Mouse (Mus musculus): ENCODE measurements around the gene Skap1. TPM values are rescaled to one million over a fixed set of nuclear protein-coding genes. Genes with fewer than 3 reads are reported as not detected.

Skap1 gene
- polyA plus RNA-seq, 1 experiment from 2014 or later: 0.23 TPM

DNA sequence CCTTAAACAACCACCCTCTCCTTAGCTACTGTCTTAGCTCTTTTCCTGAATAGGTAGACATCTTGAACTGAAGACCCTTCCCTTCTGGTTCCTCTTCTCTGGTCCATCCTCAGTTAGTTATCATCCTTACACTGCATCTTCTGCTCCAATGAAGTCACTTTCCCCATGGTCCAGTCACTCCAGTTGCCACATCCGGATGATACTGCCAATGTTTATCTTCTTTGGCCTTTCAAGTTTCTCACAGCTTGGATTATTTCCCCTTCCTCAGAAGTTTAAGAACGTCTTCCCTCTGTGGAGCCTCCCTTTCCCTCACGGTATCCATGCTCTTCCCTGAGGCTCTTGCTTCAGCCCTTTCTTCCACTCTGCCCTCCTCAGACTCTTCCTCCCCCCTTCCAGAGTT lies 38.6 kb downstream of the Skap1 start:
- WGBS: 54% methylated on average over 3 of the region's 3 CpGs
- Histone ChIP-seq H3K9me3 (ENCODE audit: control insufficient read depth, low read length) (no peaks in the 10 kb centered on the region), H3K4me2 (ENCODE audit: low read length) (no peak overlapping the region), H3K4me1 (ENCODE audit: control insufficient read depth in 2 of 2, insufficient read depth in 2 of 2, low read length in 2 of 2) (0 out of 4 replicates have a peak, but pooled peaks cover 2% of the 10 kb centered on the region in 2 experiments), H3K4me3 (ENCODE audit: control insufficient read depth in 1 of 2, insufficient read depth in 1 of 2, low read depth in 1 of 2, low read length in 2 of 2) (no peak overlapping the region), H3K36me3 (ENCODE audit: control insufficient read depth, insufficient read depth, low read length) (no peaks in the 10 kb centered on the region), H3K27ac (replicated peaks in 1 of 2; ENCODE audit: control insufficient read depth in 1 of 2, insufficient read depth in 1 of 2, low read depth in 2 of 2, low read length in 2 of 2) (no peak overlapping the region), H3K9ac (ENCODE audit: low read length) (no peak overlapping the region), H3K27me3 (ENCODE audit: control insufficient read depth, insufficient read depth, low read length) (peaks cover 12% of the 10 kb centered on the region; the same call in 1 of the 2 replicates)
- ATAC-seq (ENCODE audit: insufficient number of reproducible peaks, insufficient read depth, low FRiP score, low read depth): no peak

DNA sequence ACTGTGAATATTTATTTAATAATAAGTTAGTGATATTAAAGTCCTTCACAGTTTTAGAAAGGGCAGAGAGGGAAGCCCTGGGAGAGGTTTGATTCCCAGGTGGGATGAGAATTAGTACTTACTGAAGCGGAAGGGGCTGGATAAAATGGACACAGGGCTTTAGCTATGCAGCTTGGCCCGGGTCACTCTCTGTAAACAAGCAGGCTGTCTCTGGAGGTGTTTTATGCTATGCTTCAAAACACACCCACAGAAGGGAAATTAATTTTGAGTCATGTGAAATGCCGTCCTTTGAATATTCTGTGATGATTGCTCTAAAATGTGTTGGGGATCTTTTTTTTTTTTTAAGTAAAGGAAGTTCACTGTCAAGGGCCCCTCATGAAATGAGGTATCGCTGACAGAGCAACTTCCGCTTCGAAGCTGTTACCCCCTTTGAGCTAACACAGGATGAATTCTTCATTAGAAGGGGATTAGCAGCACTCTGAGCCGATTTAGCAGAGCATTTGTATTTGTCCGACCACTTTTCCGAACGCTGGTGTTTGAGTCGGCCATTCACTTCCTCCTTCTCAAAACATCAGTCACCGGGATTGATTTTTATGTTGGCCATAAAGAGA lies 40.2 kb downstream of the Skap1 start:
- Histone ChIP-seq H3K27me3 (ENCODE audit: control insufficient read depth, insufficient read depth, low read length) (peaks cover 12% of the 10 kb centered on the region; the same call in 1 of the 2 replicates), H3K27ac (replicated peaks in 1 of 2; ENCODE audit: control insufficient read depth in 1 of 2, insufficient read depth in 1 of 2, low read depth in 2 of 2, low read length in 2 of 2) (no peak overlapping the region), H3K9ac (ENCODE audit: low read length) (no peak overlapping the region), H3K36me3 (ENCODE audit: control insufficient read depth, insufficient read depth, low read length) (no peaks in the 10 kb centered on the region), H3K4me1 (ENCODE audit: control insufficient read depth in 2 of 2, insufficient read depth in 2 of 2, low read length in 2 of 2) (no peaks in the 10 kb centered on the region), H3K4me3 (ENCODE audit: control insufficient read depth in 1 of 2, insufficient read depth in 1 of 2, low read depth in 1 of 2, low read length in 2 of 2) (no peak overlapping the region), H3K9me3 (ENCODE audit: control insufficient read depth, low read length) (no peaks in the 10 kb centered on the region), H3K4me2 (ENCODE audit: low read length) (no peak overlapping the region)
- WGBS: 69% methylated on average over 12 of the region's 12 CpGs
- no peak for ATAC-seq (ENCODE audit: insufficient number of reproducible peaks, insufficient read depth, low FRiP score, low read depth)

DNA sequence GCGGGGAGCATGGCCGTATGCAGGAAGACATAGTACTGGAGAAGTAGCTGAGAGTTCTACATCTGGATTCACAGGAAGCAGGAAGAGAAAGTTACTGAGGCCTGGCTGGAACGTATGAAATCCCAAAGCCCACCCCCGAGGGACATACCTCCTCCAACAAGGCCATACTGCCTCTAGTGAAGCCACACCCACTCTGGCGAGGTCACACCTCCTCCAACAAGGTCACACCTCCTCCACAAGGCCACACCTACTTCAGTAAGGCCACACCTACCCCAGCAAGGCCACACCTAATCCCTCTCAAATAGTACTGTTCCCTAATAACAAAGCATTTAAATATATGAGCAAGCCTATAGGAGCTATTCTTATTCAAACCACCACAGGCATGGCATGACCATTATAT lies 41.4 kb downstream of the Skap1 start:
- Histone ChIP-seq H3K4me1 (ENCODE audit: control insufficient read depth in 2 of 2, insufficient read depth in 2 of 2, low read length in 2 of 2) (no peaks in the 10 kb centered on the region), H3K36me3 (ENCODE audit: control insufficient read depth, insufficient read depth, low read length) (no peaks in the 10 kb centered on the region), H3K27me3 (ENCODE audit: control insufficient read depth, insufficient read depth, low read length) (peaks cover 12% of the 10 kb centered on the region), H3K9me3 (ENCODE audit: control insufficient read depth, low read length) (no peaks in the 10 kb centered on the region), H3K4me2 (ENCODE audit: low read length) (no peak overlapping the region), H3K27ac (replicated peaks in 1 of 2; ENCODE audit: control insufficient read depth in 1 of 2, insufficient read depth in 1 of 2, low read depth in 2 of 2, low read length in 2 of 2) (no peak overlapping the region), H3K9ac (ENCODE audit: low read length) (no peak overlapping the region), H3K4me3 (ENCODE audit: control insufficient read depth in 1 of 2, insufficient read depth in 1 of 2, low read depth in 1 of 2, low read length in 2 of 2) (no peak overlapping the region)
- WGBS: 68% methylated on average over 5 of the region's 5 CpGs
- no peak for ATAC-seq (ENCODE audit: insufficient number of reproducible peaks, insufficient read depth, low FRiP score, low read depth)

DNA sequence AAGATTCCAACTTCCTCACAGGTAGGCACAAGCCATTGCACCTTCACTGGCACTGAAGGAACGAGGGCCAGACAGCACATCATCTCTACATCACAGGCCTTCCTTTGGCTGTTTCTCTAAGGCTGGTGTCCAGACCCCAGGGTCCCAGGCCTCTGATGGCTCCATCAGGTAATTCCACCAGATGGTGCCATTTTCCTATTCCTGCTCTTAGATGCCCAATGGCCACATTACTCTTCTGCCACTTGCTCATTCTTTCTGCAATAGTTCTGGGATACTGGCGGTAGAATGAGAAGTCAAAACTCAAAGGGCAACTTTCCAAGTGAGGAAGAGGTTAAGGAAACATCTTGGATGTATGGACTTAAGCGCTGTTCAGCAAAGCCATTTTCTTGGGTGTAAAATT lies 50.8 kb downstream of the Skap1 start:
- no peak overlapping the region for H3K27ac ChIP-seq (replicated peaks in 1 of 2; ENCODE audit: control insufficient read depth in 1 of 2, insufficient read depth in 1 of 2, low read depth in 2 of 2, low read length in 2 of 2)
- 85% methylated on average over 3 of the region's 3 CpGs for WGBS
- no peak overlapping the region for H3K9ac ChIP-seq (ENCODE audit: low read length)
- no peak overlapping the region for H3K4me2 ChIP-seq (ENCODE audit: low read length)
- no peak for ATAC-seq (ENCODE audit: insufficient number of reproducible peaks, insufficient read depth, low FRiP score, low read depth)
- H3K27me3 ChIP-seq (ENCODE audit: control insufficient read depth, insufficient read depth, low read length): peaks cover 9% of the 10 kb centered on the region; the same call in 1 of the 2 replicates
- H3K9me3 ChIP-seq (ENCODE audit: control insufficient read depth, low read length): no peaks in the 10 kb centered on the region
- H3K4me3 ChIP-seq (ENCODE audit: control insufficient read depth in 1 of 2, insufficient read depth in 1 of 2, low read depth in 1 of 2, low read length in 2 of 2): no peak overlapping the region
- H3K4me1 ChIP-seq (ENCODE audit: control insufficient read depth in 2 of 2, insufficient read depth in 2 of 2, low read length in 2 of 2): no peaks in the 10 kb centered on the region
- H3K36me3 ChIP-seq (ENCODE audit: control insufficient read depth, insufficient read depth, low read length): no peaks in the 10 kb centered on the region

DNA sequence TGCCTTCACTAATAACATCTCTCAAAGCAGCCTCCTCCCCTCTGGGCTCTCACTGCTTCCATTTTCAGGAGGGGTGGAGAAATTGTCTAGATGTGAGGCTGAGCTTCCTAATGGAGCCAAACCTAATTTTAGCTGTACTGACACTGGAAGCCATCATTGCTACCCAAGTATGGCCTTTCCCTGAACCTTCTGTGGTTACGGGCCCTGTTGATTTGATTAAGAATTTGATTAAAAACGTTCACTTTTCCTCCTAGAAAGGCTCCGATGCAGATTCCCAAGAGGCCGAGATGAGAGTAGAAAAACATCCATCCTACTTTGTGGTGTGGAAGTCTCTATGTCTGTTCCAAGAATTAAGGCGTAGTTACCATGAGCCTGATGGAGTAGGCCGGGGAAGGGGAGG lies 60.1 kb downstream of the Skap1 start:
- no peaks in the 10 kb centered on the region for H3K36me3 ChIP-seq (ENCODE audit: control insufficient read depth, insufficient read depth, low read length)
- WGBS: 81% methylated on average over 6 of the region's 6 CpGs
- no peaks in the 10 kb centered on the region for H3K9me3 ChIP-seq (ENCODE audit: control insufficient read depth, low read length)
- no peak for ATAC-seq (ENCODE audit: insufficient number of reproducible peaks, insufficient read depth, low FRiP score, low read depth)
- H3K27ac ChIP-seq (replicated peaks in 1 of 2; ENCODE audit: control insufficient read depth in 1 of 2, insufficient read depth in 1 of 2, low read depth in 2 of 2, low read length in 2 of 2): no peak overlapping the region
- no peaks in the 10 kb centered on the region for H3K27me3 ChIP-seq (ENCODE audit: control insufficient read depth, insufficient read depth, low read length)
- no peaks in the 10 kb centered on the region for H3K4me1 ChIP-seq (ENCODE audit: control insufficient read depth in 2 of 2, insufficient read depth in 2 of 2, low read length in 2 of 2)
- no peak overlapping the region for H3K9ac ChIP-seq (ENCODE audit: low read length)
- H3K4me3 ChIP-seq (ENCODE audit: control insufficient read depth in 1 of 2, insufficient read depth in 1 of 2, low read depth in 1 of 2, low read length in 2 of 2): no peak overlapping the region
- H3K4me2 ChIP-seq (ENCODE audit: low read length): no peak overlapping the region

DNA sequence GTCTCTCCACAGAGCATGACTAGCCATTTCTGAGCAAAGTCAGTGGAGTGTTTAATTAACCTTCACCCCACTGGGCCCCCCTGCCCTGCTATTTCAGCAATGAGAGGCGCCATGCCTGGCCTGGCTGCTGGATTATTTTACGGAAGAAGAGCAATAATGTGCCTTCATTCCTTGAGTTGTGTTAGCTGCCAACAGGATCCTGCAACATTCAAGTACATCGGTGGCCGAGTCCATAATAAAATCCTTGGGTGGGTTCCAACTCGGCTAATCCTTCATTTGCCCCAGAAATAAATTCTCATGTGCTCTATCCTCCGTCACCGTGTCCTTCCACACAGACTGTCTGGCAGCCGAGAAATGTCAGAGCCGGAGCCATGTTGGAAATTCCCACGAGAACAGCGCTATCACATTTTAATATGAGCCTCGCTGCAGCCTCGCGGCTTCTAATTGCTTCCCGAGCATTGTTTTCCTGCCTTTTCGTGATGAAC lies 61.8 kb downstream of the Skap1 start:
- H3K4me2 ChIP-seq (ENCODE audit: low read length): no peak overlapping the region

DNA sequence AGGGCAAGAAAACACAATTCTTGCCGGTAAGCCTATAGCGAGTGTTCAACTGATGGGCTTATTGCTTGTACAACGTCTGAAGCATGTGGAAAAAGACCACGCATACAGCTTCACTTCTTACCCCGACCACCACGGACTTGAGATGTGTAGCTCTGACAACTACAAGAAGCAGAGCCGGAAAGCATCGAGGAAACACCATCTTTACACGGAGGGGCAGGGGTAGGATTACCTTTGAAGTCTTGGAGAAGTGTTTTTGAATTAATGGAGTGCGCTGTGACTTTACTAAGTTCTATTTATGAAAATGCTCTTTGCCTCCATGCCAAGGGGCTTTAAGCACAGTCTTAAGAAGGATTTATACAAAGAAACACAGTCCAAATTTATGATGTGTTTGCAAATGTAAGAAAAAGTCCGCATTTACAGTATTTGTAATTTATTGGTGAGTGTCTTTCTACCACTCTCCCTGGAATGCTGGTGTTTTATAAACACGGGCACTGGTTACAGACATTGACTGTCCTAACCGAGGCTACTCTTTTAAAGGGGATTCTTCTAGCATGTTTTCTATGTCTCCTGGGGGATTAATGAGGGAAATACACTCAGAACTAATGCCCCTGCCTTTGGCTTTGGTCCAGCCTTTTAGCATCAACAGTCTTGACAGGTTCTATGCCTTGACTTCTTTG lies 67.5 kb downstream of the Skap1 start:
- H3K36me3 ChIP-seq (ENCODE audit: control insufficient read depth, insufficient read depth, low read length): no peaks in the 10 kb centered on the region
- no peaks in the 10 kb centered on the region for H3K9me3 ChIP-seq (ENCODE audit: control insufficient read depth, low read length)
- H3K4me1 ChIP-seq (ENCODE audit: control insufficient read depth in 2 of 2, insufficient read depth in 2 of 2, low read length in 2 of 2): no peaks in the 10 kb centered on the region
- H3K27ac ChIP-seq (replicated peaks in 1 of 2; ENCODE audit: control insufficient read depth in 1 of 2, insufficient read depth in 1 of 2, low read depth in 2 of 2, low read length in 2 of 2): no peak overlapping the region
- WGBS: 67% methylated on average over 13 of the region's 13 CpGs
- H3K4me3 ChIP-seq (ENCODE audit: control insufficient read depth in 1 of 2, insufficient read depth in 1 of 2, low read depth in 1 of 2, low read length in 2 of 2): no peak overlapping the region
- H3K9ac ChIP-seq (ENCODE audit: low read length): no peak overlapping the region
- ATAC-seq (ENCODE audit: insufficient number of reproducible peaks, insufficient read depth, low FRiP score, low read depth): no peak
- peaks cover 20% of the 10 kb centered on the region for H3K27me3 ChIP-seq (ENCODE audit: control insufficient read depth, insufficient read depth, low read length)
- H3K4me2 ChIP-seq (ENCODE audit: low read length): no peak overlapping the region

More for the DNA sequence above, 61.8 kb downstream of the Skap1 start:
- Histone ChIP-seq H3K4me3 (ENCODE audit: control insufficient read depth in 1 of 2, insufficient read depth in 1 of 2, low read depth in 1 of 2, low read length in 2 of 2) (no peak overlapping the region), H3K9me3 (ENCODE audit: control insufficient read depth, low read length) (no peaks in the 10 kb centered on the region), H3K9ac (ENCODE audit: low read length) (no peak overlapping the region), H3K36me3 (ENCODE audit: control insufficient read depth, insufficient read depth, low read length) (no peaks in the 10 kb centered on the region), H3K27me3 (ENCODE audit: control insufficient read depth, insufficient read depth, low read length) (no peaks in the 10 kb centered on the region), H3K4me1 (ENCODE audit: control insufficient read depth in 2 of 2, insufficient read depth in 2 of 2, low read length in 2 of 2) (no peaks in the 10 kb centered on the region), H3K27ac (replicated peaks in 1 of 2; ENCODE audit: control insufficient read depth in 1 of 2, insufficient read depth in 1 of 2, low read depth in 2 of 2, low read length in 2 of 2) (no peak overlapping the region)
- 86% methylated on average over 16 of the region's 16 CpGs for WGBS
- ATAC-seq (ENCODE audit: insufficient number of reproducible peaks, insufficient read depth, low FRiP score, low read depth): no peak
